Mouse (Mus musculus): ENCODE data around the gene Zfp787. TPM values are rescaled to one million over a fixed set of nuclear protein-coding genes. Genes with fewer than 3 reads are reported as not detected.

Gene Zfp787
- polyA plus RNA-seq, 1 experiment from 2014 or later, result 22.5 TPM

- WGBS, result under 1% methylated on average over 24 of the region's 24 CpGs
- H3K4me3 ChIP-seq (ENCODE audit: low read length), result peak overlapping the region; percentile 78
- H3K27ac ChIP-seq (ENCODE audit: low read length), result peak overlapping the region; percentile 85
- H3K4me2 ChIP-seq (ENCODE audit: low read depth, low read length), result peak overlapping the region; percentile 99
- peak overlapping the region; percentile 89 for H3K9ac ChIP-seq (ENCODE audit: low read length)
- no peaks in the 10 kb centered on the region for H3K36me3 ChIP-seq (ENCODE audit: control insufficient read depth, insufficient read depth)
- peaks cover 15% of the 10 kb centered on the region for H3K4me1 ChIP-seq (ENCODE audit: control insufficient read depth, insufficient read depth, low read length)
- no peaks in the 10 kb centered on the region for H3K9me3 ChIP-seq (replicated peaks; ENCODE audit: control insufficient read depth, low read length)
- H3K27me3 ChIP-seq (ENCODE audit: control insufficient read depth, insufficient read depth, low read length), result no peaks in the 10 kb centered on the region
- peak; percentile 38 for ATAC-seq (replicated peaks; ENCODE audit: extremely low read depth, insufficient read depth, low FRiP score)
These were observed 15.7 kb upstream of the Zfp787 start for GRCm38 (mm10) chr7:6171444-6172005.

DNA sequence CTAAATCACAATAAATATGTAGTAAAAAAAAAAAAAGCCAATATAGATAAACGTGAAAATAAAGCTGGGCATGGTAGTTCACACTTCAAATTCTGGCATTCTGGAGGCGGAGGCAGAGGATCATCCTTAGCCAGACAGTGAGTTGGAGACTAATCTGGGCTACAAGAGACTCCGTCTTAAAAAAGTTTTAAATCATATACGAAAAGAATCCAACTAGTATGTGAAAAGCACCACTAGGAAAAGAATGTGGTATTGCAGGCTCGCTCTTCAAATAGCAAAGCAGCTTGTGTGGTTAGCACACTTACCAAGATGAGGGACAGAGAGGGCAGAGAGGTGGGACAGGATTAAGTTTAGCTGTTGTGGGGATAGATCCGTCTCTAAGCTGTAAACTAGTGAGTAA is 15.1 kb upstream of the Zfp787 start:
- peak overlapping the region; percentile 78 for H3K4me3 ChIP-seq (ENCODE audit: low read length)
- H3K9me3 ChIP-seq (replicated peaks; ENCODE audit: control insufficient read depth, low read length), result no peaks in the 10 kb centered on the region
- ATAC-seq (replicated peaks; ENCODE audit: extremely low read depth, insufficient read depth, low FRiP score), result no peak
- H3K4me2 ChIP-seq (ENCODE audit: low read depth, low read length), result peak overlapping the region; percentile 99
- peaks cover 15% of the 10 kb centered on the region for H3K4me1 ChIP-seq (ENCODE audit: control insufficient read depth, insufficient read depth, low read length)
- H3K9ac ChIP-seq (ENCODE audit: low read length), result peak overlapping the region; percentile 89
- no peaks in the 10 kb centered on the region for H3K27me3 ChIP-seq (ENCODE audit: control insufficient read depth, insufficient read depth, low read length)
- H3K27ac ChIP-seq (ENCODE audit: low read length), result peak overlapping the region; percentile 85; the same call in 1 of the 2 replicates
- H3K36me3 ChIP-seq (ENCODE audit: control insufficient read depth, insufficient read depth), result no peaks in the 10 kb centered on the region
- 51% methylated on average over 6 of the region's 6 CpGs for WGBS

DNA sequence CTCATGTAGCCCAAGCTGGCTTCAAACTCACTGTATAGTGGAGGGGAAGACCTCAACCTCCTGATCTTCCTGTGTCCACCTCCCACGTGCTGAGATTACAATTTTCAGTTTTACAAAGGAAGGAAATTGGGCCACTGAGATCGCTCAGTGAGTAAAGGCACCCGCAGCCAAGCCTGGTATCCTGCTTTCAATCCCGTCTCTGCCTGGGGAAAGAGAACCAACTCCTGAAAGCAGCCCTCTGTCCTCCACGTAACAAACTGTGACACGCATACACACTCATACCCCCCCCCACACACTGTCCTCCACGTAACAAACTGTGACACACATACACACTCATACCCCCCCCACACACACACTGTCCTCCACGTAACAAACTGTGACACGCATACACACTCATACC is 14.6 kb upstream of the Zfp787 start:
- Histone ChIP-seq H3K27me3 (ENCODE audit: control insufficient read depth, insufficient read depth, low read length) (no peaks in the 10 kb centered on the region), H3K36me3 (ENCODE audit: control insufficient read depth, insufficient read depth) (no peaks in the 10 kb centered on the region), H3K4me3 (ENCODE audit: low read length) (no peak overlapping the region), H3K27ac (ENCODE audit: low read length) (no peak overlapping the region), H3K4me1 (ENCODE audit: control insufficient read depth, insufficient read depth, low read length) (peaks cover 15% of the 10 kb centered on the region), H3K9me3 (replicated peaks; ENCODE audit: control insufficient read depth, low read length) (no peaks in the 10 kb centered on the region), H3K4me2 (ENCODE audit: low read depth, low read length) (no peak overlapping the region), H3K9ac (ENCODE audit: low read length) (no peak overlapping the region)
- WGBS, result 68% methylated on average over 9 of the region's 9 CpGs
- ATAC-seq (replicated peaks; ENCODE audit: extremely low read depth, insufficient read depth, low FRiP score), result no peak

GRCm38 (mm10) chr7:6169403-6169802 is 13.6 kb upstream of the Zfp787 start:
- H3K36me3 ChIP-seq (ENCODE audit: control insufficient read depth, insufficient read depth), result no peaks in the 10 kb centered on the region
- ATAC-seq (replicated peaks; ENCODE audit: extremely low read depth, insufficient read depth, low FRiP score), result no peak

DNA sequence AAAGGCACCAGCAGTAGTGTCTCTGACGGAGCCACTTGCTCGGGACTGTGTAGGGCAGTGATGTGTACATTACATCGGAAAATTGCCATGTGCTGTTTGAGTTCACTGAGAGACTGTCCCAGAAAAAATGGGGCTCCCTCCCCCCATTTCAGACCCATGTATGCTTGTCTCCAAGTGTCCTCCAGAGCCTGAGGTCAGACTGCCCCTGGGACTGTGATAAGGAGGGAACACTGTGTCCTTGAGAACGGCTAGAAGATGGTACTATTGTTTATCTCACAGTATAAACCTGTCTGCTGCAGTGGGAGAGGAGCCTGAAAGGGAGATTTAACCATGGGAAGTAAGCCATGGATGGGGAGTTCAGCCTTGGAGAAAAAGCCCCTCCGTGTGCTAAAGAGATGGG is 8.9 kb upstream of the Zfp787 start:
- 50% methylated on average over 5 of the region's 5 CpGs for WGBS
- Histone ChIP-seq H3K4me3 (ENCODE audit: low read length) (no peak overlapping the region), H3K27ac (ENCODE audit: low read length) (no peak overlapping the region), H3K36me3 (ENCODE audit: control insufficient read depth, insufficient read depth) (no peaks in the 10 kb centered on the region), H3K9me3 (replicated peaks; ENCODE audit: control insufficient read depth, low read length) (no peaks in the 10 kb centered on the region), H3K4me2 (ENCODE audit: low read depth, low read length) (no peak overlapping the region), H3K4me1 (ENCODE audit: control insufficient read depth, insufficient read depth, low read length) (no peaks in the 10 kb centered on the region), H3K27me3 (ENCODE audit: control insufficient read depth, insufficient read depth, low read length) (no peaks in the 10 kb centered on the region), H3K9ac (ENCODE audit: low read length) (no peak overlapping the region)
- no peak for ATAC-seq (replicated peaks; ENCODE audit: extremely low read depth, insufficient read depth, low FRiP score)

More at GRCm38 (mm10) chr7:6169403-6169802, 13.6 kb upstream of the Zfp787 start:
- no peak overlapping the region for H3K27ac ChIP-seq (ENCODE audit: low read length)
- peaks cover 8% of the 10 kb centered on the region for H3K4me1 ChIP-seq (ENCODE audit: control insufficient read depth, insufficient read depth, low read length)
- no peak overlapping the region for H3K4me2 ChIP-seq (ENCODE audit: low read depth, low read length)
- no peaks in the 10 kb centered on the region for H3K9me3 ChIP-seq (replicated peaks; ENCODE audit: control insufficient read depth, low read length)
- no peaks in the 10 kb centered on the region for H3K27me3 ChIP-seq (ENCODE audit: control insufficient read depth, insufficient read depth, low read length)
- 49% methylated on average over 3 of the region's 3 CpGs for WGBS
- no peak overlapping the region for H3K4me3 ChIP-seq (ENCODE audit: low read length)
- no peak overlapping the region for H3K9ac ChIP-seq (ENCODE audit: low read length)

GRCm38 (mm10) chr7:6162172-6162571 is 6.4 kb upstream of the Zfp787 start:
- H3K4me3 ChIP-seq (ENCODE audit: low read length), result no peak overlapping the region
- H3K27me3 ChIP-seq (ENCODE audit: control insufficient read depth, insufficient read depth, low read length), result no peaks in the 10 kb centered on the region
- H3K36me3 ChIP-seq (ENCODE audit: control insufficient read depth, insufficient read depth), result no peaks in the 10 kb centered on the region
- H3K9ac ChIP-seq (ENCODE audit: low read length), result no peak overlapping the region
- no peak overlapping the region for H3K27ac ChIP-seq (ENCODE audit: low read length)
- peaks cover 2% of the 10 kb centered on the region; the same call in 1 of the 2 replicates for H3K4me1 ChIP-seq (ENCODE audit: control insufficient read depth, insufficient read depth, low read length)
- WGBS, result 68% methylated on average over 4 of the region's 4 CpGs
- no peak for ATAC-seq (replicated peaks; ENCODE audit: extremely low read depth, insufficient read depth, low FRiP score)
- no peak overlapping the region for H3K4me2 ChIP-seq (ENCODE audit: low read depth, low read length)
- H3K9me3 ChIP-seq (replicated peaks; ENCODE audit: control insufficient read depth, low read length), result no peaks in the 10 kb centered on the region

- no peak for ATAC-seq (replicated peaks; ENCODE audit: extremely low read depth, insufficient read depth, low FRiP score)
These were observed 5.7 kb upstream of the Zfp787 start for GRCm38 (mm10) chr7:6161541-6161940.

DNA sequence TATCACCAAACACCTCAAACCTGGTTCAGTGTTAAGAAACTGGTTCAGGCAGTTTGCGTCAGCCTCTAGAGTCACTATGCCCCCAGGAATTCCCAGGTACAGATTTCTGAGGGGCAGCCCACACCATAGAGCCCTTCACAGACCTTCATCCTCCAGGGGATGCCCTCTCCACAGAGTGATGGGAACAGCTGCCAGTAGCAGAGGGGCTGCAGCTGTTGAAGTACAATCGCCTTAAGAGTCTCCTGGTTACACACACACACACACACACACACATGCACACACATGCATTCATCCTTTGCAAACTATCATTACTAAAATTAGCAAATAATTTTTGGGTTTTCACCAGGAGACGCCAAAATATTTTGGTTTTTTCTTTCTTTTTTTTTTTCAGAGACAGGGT is 3.8 kb upstream of the Zfp787 start:
- H3K9ac ChIP-seq (ENCODE audit: low read length), result no peak overlapping the region
- H3K27me3 ChIP-seq (ENCODE audit: control insufficient read depth, insufficient read depth, low read length), result no peaks in the 10 kb centered on the region
- H3K27ac ChIP-seq (ENCODE audit: low read length), result no peak overlapping the region
- H3K4me3 ChIP-seq (ENCODE audit: low read length), result no peak overlapping the region
- H3K4me1 ChIP-seq (ENCODE audit: control insufficient read depth, insufficient read depth, low read length), result peaks cover 12% of the 10 kb centered on the region
- H3K4me2 ChIP-seq (ENCODE audit: low read depth, low read length), result no peak overlapping the region
- H3K9me3 ChIP-seq (replicated peaks; ENCODE audit: control insufficient read depth, low read length), result no peaks in the 10 kb centered on the region
- ATAC-seq (replicated peaks; ENCODE audit: extremely low read depth, insufficient read depth, low FRiP score), result no peak
- WGBS, result 77% methylated on average over 3 of the region's 3 CpGs
- H3K36me3 ChIP-seq (ENCODE audit: control insufficient read depth, insufficient read depth), result no peaks in the 10 kb centered on the region

More at GRCm38 (mm10) chr7:6161541-6161940, 5.7 kb upstream of the Zfp787 start:
- Histone ChIP-seq H3K36me3 (ENCODE audit: control insufficient read depth, insufficient read depth) (no peaks in the 10 kb centered on the region), H3K4me3 (ENCODE audit: low read length) (no peak overlapping the region), H3K4me2 (ENCODE audit: low read depth, low read length) (no peak overlapping the region), H3K27me3 (ENCODE audit: control insufficient read depth, insufficient read depth, low read length) (no peaks in the 10 kb centered on the region), H3K4me1 (ENCODE audit: control insufficient read depth, insufficient read depth, low read length) (peaks cover 8% of the 10 kb centered on the region), H3K27ac (ENCODE audit: low read length) (no peak overlapping the region), H3K9ac (ENCODE audit: low read length) (no peak overlapping the region), H3K9me3 (replicated peaks; ENCODE audit: control insufficient read depth, low read length) (no peaks in the 10 kb centered on the region)
- WGBS, result 44% methylated on average over 3 of the region's 3 CpGs

DNA sequence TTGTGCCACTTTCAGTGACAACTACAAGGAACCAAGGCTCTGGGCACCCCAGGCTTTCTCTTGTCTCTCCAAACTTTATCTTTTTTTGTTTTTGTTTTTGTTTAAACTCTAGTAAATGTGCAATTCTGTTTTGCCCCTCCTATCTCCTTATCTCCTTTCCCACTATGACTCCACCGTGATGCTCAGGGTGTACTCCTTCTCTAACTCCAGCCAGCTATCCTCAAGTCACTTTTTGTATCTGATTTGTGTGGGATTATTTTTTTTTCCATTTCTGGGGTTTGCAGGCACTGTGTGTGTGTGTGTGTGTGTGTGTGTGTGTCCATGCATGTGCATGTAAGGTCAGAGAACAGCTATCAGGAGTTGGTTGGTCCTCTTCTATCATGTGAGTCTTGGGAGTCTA is 1.7 kb upstream of the Zfp787 start:
- no peaks in the 10 kb centered on the region for H3K9me3 ChIP-seq (replicated peaks; ENCODE audit: control insufficient read depth, low read length)
- H3K27me3 ChIP-seq (ENCODE audit: control insufficient read depth, insufficient read depth, low read length), result no peaks in the 10 kb centered on the region
- no peak for ATAC-seq (replicated peaks; ENCODE audit: extremely low read depth, insufficient read depth, low FRiP score)
- H3K4me2 ChIP-seq (ENCODE audit: low read depth, low read length), result no peak overlapping the region
- no peak overlapping the region for H3K9ac ChIP-seq (ENCODE audit: low read length)
- H3K27ac ChIP-seq (ENCODE audit: low read length), result no peak overlapping the region
- WGBS, result 37% methylated on average over 1 of the region's 1 CpGs
- H3K36me3 ChIP-seq (ENCODE audit: control insufficient read depth, insufficient read depth), result no peaks in the 10 kb centered on the region
- H3K4me1 ChIP-seq (ENCODE audit: control insufficient read depth, insufficient read depth, low read length), result peaks cover 33% of the 10 kb centered on the region
- H3K4me3 ChIP-seq (ENCODE audit: low read length), result no peak overlapping the region
